Mouse (Mus musculus): Measurements from ENCODE around the gene Frmd8. TPM values are rescaled to one million over a fixed set of nuclear protein-coding genes. Genes with fewer than 3 reads are reported as not detected.
"Not testable (repeated sequence)": the region's sequence is repeated elsewhere in the genome, so short reads cannot be mapped to it uniquely, and the experiment has no call there.

The Frmd8 gene
- total RNA-seq, 2 experiments from 2014 or later = 19.0 to 20.5 TPM

DNA sequence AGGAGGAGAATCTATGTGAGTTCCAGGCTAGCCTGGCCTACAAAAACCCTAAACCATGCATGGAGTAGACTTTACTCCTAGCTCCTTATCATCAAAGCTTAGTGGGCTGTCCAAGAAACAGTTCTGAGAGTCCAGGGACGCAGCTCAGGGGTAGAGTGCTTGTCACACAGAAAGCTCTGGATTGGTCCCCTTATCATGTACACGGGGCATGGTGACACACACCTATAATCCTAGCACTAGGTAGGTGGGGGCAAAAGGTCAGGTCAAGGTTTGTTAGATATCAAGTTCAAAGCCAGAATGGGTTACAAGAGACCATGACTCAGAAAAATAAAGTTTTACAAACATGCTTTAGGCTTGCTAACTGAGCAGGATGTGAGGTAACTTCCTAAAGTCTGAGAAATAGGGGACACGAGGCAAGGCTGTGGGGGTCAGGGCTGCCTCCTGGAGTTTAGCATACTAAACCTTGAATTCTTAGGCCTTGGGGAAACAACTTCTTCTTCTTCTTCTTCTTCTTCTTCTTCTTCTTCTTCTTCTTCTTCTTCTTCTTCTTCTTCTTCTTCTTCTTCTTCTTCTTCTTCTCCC is 12.3 kb upstream of the Frmd8 start:
- intact Hi-C loops (cut with DNase I) = loop anchor here (10.0 kb wide), 1 partner anchor 363 kb away; no protein-coding TSS in a partner anchor
- DNase-seq = no peak

GRCm38 (mm10) chr19:5885838-5886237 is 10.8 kb upstream of the Frmd8 start:
- intact Hi-C loops (cut with DNase I) = loop anchor here (10.0 kb wide), 1 partner anchor 361 kb away; no protein-coding TSS in a partner anchor

GRCm38 (mm10) chr19:5883935-5884334 is 8.9 kb upstream of the Frmd8 start:
- DNase-seq = no peak
- intact Hi-C loops (cut with DNase I) = loop anchor here (10.0 kb wide), 1 partner anchor 359 kb away; no protein-coding TSS in a partner anchor

More at GRCm38 (mm10) chr19:5885838-5886237, 10.8 kb upstream of the Frmd8 start:
- DNase-seq = no peak

DNA sequence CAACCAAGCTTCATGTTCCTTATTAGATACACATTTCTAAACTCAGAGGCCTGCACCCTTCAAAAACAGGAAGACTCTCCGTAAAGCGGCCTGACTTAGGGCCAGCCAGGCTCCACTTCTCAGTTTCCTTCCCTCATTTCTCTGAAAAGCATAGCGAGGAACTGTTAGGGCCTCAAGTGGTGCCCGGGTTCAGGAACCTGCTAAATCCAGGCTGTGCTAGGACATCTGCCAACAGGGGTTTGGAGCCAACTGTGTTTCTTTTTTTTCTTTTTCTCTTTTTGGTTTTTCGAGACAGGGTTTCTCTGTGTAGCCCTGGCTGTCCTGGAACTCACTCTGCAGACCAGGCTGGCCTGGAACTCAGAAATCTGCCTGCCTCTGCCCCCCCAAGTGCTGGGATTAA is 7.0 kb upstream of the Frmd8 start:
- intact Hi-C loops (cut with DNase I) = loop anchor here (10.0 kb wide), 1 partner anchor 357 kb away; no protein-coding TSS in a partner anchor
- DNase-seq = not testable (repeated sequence)

DNA sequence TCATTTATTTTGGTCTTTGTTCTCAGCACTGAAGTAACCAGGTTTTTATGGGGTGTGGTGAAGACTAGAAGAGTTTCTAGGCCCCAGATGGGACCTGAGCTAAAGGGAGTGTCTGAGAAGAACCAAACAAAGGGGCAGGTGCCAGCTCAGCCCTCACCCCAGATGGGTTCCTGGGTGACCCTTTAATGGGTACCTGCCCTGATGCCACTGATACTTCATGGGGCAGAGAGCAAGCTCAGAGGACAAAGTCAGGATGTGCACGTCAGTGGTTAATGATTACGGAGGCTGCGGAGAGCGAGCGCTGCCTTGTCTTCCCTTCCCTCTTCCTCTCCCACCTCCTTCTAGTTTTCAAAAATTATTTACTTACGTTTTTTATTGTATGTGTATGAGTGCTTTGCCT is 6.1 kb upstream of the Frmd8 start:
- intact Hi-C loops (cut with DNase I) = loop anchor here (10.0 kb wide), 1 partner anchor 356 kb away; no protein-coding TSS in a partner anchor
- DNase-seq = no peak

DNA sequence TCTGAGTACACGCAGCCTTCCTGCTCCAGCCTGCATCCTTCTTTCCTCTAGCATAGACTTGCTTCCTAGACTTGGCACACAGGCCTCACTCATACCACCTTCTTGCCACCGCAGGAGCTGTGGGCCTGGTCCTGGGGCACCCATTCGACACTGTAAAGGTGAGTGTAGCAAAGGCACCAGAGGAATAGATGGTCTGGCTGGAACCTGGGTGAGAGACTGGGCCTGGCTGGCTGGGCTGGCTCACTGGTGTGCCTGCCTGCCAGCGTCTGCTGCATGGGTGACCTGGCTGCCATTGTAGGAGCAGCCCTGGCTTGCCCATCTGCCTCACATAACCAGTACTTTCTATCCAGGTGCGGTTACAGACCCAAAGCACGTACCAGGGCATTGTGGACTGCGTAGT is 4.7 kb upstream of the Frmd8 start:
- no peak for DNase-seq
- intact Hi-C loops (cut with DNase I) = loop anchor here (10.0 kb wide), 1 partner anchor 355 kb away; no protein-coding TSS in a partner anchor

DNA sequence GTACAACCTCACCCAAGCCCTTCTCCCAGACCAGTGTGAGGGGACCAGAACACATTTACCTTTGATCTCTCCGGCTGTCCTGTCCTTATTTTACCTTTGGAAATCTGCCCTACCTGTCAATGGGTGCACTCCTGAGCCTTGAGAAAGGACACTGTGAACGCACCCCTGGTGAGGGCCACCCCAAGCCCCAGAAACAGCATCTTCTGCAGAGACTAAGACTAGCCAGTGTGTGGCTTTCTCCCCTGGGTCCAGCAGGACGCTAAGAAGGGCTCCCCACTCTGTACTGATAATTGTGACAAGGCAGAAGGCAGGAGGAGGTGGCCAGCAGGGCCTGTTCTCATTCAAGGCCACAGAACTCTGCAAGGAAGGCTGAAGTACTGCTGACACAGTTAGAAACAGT is 3.8 kb upstream of the Frmd8 start:
- intact Hi-C loops (cut with DNase I) = loop anchor here (1.0 kb wide), 2 partner anchors 86 to 92 kb away; no protein-coding TSS in a partner anchor

GRCm38 (mm10) chr19:5878362-5878722 is 3.3 kb upstream of the Frmd8 start:
- intact Hi-C loops (cut with DNase I) = loop anchor here (1.0 kb wide), 2 partner anchors 85 to 91 kb away; no protein-coding TSS in a partner anchor
- DNase-seq = peak in 1 of 2 experiments; percentile 58

More for the DNA sequence above, 3.8 kb upstream of the Frmd8 start:
- DNase-seq = no peak

DNA sequence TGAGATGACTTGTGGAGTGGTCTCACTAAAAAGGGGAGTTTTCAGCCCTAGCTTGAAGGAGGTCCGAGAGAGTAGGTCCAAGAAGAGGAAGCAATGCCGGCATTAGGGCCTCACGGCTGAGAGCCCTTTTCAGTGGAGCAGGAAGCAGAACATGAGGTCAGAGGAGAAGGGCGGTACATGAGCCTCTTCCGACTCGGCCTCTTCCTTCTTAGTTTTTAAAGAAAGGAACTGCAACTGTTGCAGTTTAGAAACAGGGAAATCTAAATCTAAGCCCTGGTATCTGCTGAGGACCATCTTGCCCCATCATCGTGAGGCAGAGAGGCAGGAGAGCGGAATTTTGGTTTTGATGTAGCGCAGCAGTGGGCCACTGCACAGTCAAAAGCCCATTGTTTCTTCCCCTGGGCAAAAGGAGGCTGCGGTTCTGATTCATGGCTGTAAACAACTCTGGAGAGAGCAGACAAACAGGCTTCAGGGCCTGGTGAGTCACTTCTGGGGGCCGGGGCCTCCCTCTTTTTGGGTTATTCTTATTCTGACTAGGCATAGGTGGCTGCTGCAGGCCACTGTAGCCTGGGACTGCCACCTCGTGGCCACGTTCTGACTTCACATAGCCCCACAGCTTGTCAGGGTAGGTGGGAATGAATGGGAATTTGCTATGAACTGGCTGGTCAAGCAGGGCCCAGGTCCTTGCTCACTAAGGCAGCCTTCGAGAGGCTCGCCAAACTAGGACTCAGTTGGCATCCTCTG is 2.7 kb upstream of the Frmd8 start, which contains the start of gene Slc25a45:
Gene Slc25a45 (plus strand): TSS at position 191 of the 744 bp plus-strand sequence.
- peak; percentile 85 to 86 for DNase-seq
- intact Hi-C loops (cut with DNase I) = loop anchor here (1.0 kb wide), 3 partner anchors 27 to 90 kb away; no protein-coding TSS in a partner anchor

- intact Hi-C loops (cut with DNase I) = no loop called here
- no peak for DNase-seq
These were observed 594 bp downstream of the Frmd8 start for GRCm38 (mm10) chr19:5874391-5874968.

GRCm38 (mm10) chr19:5872931-5873556 is 2.0 kb downstream of the Frmd8 start:
- intact Hi-C loops (cut with DNase I) = no loop called here
- no peak for DNase-seq

DNA sequence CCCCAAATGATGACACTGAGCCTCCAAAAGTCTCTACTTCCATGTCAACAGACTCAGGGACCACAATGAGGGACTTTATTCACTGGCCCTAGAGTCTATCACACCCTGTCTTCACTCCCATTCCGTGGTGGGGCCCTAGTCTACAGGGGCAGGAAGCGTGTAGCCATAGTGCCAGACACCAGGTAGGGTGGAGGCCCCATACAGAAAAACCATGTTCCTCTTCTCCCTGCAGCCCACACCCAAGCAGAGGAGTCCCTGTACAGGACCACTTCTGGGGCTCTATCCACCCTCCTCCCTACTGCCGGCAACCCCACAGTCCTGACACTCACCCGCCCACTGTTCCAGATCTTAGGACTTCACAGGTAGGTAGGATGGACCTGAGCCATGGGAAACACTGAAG is 2.5 kb downstream of the Frmd8 start:
- intact Hi-C loops (cut with DNase I) = no loop called here
- no peak for DNase-seq

DNA sequence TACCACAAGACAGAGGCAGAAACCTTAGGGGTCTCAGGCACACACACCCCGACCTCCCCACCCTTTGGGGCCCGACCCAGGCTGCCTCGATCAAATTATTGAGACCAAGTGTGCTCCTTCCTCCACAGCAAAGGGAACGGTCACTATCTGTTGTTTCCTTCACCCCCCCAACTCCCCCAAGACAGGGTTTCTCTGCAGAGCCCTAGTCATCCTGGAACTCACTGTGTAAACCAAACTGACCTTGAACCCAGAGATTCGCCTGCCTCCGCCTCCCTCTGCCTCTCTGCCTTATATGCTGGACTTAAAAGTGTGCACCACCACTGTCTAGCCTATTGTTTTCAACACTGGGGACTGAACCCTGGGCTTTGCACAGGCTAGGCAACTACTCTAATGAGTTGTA is 3.4 kb downstream of the Frmd8 start:
- DNase-seq = no peak
- intact Hi-C loops (cut with DNase I) = no loop called here

- peak; percentile 48 to 56 for DNase-seq
- intact Hi-C loops (cut with DNase I) = no loop called here
These were observed 3.8 kb downstream of the Frmd8 start for GRCm38 (mm10) chr19:5871273-5871672.

GRCm38 (mm10) chr19:5868096-5868495 is 7.0 kb downstream of the Frmd8 start:
- no peak for DNase-seq
- intact Hi-C loops (cut with DNase I) = no loop called here

DNA sequence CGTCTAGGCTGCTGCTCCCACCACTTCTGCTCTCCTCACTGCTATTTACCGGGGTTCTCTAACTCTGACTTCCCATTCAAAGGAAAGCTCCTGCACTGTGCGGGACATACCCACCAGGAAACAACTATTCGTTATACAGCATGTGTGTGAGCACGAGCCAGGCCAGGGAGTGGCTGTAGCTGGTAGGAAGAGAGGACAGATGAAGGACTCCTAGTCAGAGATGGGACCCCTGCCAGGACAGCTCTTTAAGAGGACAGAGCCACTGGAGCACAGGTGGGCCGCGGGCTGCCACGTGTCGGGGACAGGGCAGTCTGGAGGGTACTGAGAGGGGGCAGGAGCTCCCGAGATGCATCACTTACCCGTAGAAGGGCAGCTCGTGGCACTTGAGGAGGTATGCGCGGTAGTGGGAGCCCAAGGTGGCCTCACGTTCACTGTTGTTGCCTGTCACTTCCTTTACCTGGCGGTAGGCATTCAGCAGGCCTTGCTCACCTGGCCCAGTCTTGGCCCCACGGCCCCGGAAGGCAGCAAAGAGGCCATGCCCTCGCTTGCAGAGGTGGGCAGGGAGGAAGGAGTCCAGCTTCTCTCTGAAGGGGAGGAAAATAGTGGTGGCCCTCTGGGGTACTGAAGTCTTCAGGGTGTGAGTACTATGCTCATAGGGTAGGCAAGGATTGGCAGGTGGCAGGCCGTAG is 10.2 kb downstream of the Frmd8 start:
- peak; percentile 46 to 55 for DNase-seq
- intact Hi-C loops (cut with DNase I) = no loop called here

DNA sequence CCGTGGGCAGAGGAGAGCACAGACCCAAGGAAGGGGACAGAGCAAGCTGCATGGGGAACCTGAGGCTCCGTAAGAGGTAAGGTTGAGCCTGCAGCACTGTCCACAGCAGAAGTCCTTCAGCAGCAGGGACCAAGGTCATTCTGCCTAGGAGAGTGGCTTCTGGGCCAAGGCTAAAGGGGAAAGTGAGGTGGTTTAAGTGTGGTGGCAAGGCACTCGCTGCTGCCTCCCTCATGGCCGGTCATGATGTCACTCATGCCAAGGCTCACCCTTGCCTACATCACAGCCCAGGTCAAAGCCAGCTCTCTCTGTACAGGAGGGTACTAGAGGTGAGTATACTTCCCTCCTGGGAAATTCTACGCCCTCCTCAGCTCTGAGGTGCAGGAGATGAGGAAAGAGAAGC is 11.3 kb downstream of the Frmd8 start:
- intact Hi-C loops (cut with DNase I) = no loop called here
- DNase-seq = no peak

DNA sequence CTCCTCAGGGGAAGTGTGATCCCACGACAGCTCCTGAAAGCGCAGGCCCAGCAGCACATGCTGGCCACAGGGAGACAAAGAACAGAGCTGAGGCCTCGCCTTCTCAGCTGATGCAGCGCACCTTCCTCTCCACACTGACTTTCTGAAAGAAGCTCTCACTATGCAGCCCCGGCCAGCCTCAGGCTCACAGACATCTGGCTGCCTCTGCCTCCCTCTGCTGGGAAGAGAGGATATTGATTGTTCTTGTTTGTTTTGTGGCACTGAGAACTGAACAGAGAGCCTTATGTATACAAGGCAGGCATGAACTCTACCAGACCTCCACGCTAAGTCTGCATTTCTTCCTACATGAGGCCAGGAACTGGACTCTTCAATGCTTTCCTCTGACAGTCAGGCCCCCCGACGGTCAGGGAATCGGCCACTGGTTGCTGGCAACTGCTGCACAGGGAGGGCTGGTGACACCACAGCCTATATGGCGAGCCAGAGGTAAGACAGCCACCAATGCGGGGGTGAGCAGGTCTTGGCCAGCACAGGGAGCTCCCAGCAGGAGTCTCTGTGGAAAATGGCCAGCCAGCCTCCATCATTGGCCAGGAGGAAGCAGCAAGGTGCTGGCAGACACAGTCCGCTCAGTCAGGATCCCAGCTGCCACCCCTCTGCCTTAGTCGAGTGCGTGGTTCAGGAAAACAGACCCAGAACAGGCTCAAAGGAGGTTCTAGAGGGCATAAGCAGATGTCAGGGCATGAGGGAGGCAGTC is 12.6 kb downstream of the Frmd8 start:
- no peak for DNase-seq
- intact Hi-C loops (cut with DNase I) = no loop called here

DNA sequence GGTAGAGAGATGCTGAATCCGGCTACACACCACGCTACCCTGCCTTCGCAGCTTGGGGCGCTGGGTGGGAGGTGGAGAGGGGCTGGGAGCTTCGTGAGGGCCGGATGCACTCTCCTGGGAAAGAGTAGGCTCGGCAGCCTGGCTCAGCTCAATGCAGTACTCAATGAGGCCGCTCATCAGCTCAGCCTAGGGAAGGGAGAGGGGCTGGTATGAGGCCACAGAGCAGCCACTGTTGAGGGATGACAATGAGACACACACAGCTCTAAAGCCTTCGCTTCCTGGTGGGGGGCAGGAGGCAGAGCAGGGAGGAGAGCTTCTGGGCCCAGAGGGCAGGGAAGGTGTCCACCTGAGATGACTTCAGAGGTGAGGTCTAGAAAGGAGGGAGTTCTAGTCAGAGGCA is 18.5 kb downstream of the Frmd8 start:
- intact Hi-C loops (cut with DNase I) = no loop called here
- DNase-seq = no peak

Data from heart, postnatal 10 days (tissue).